Comparison of ENCODE assay signal across 22 mouse cellular contexts in the genomic region with DNA sequence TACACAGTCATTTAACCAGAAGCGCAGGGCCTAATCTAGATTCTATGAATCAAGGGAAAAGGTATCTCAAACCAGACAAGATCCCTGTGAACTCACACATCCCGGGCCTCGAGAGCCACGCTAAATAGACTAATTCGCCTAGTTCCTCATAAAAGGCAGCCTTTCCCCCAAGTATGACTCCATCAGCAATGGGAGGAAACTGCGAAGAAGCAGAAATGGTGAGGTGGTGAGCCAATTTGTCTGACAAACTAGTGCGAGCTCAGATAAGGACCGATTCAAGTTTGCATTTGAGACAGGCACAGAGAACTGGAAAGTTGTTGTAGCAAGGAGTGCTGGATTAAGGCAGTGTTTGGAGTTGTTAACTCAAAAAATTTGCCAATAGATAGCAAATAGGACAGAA. TPM values are rescaled to one million over a fixed set of nuclear protein-coding genes. Genes with fewer than 3 reads are reported as not detected.
DNase-seq lines count a peak whose midpoint lies in the region; ATAC-seq and TF ChIP-seq lines count a peak whose summit lies in the region.
"Had no signal": no experiment of that assay in that cellular context is flagged by ENCODE, and none has a peak within 500 bp of the region (broad histone marks: within the 10 kb centered on the region; RNA-seq: fewer than 3 reads in every experiment).

No protein-coding gene starts in this region.

- H3K27me3 ChIP-seq in lung, embryonic 14.5 days (ENCODE audit: insufficient read depth, low read length) = 0 out of 2 replicates have a peak, but pooled peaks cover 12% of the 10 kb centered on the region
- peaks cover 6% of the 10 kb centered on the region for H3K27me3 ChIP-seq in heart, embryonic 16.5 days (ENCODE audit: control insufficient read depth, insufficient read depth, low read length)
- no peaks in the 10 kb centered on the region for H3K27me3 ChIP-seq in small intestine, adult 2 months (ENCODE audit: control insufficient read depth, insufficient read depth, low read length)
- H3K27me3 ChIP-seq: CH12.LX had no signal

- WGBS in lung, embryonic 14.5 days = 55% methylated on average over 8 of the region's 8 CpGs
- WGBS in heart, embryonic 16.5 days = 57% methylated on average over 8 of the region's 8 CpGs
- 67% methylated on average over 8 of the region's 8 CpGs for WGBS in small intestine, adult 2 months

- H3K4me1 ChIP-seq in lung, embryonic 14.5 days (ENCODE audit: insufficient read depth) = no peaks in the 10 kb centered on the region
- H3K4me1 ChIP-seq in heart, embryonic 16.5 days (ENCODE audit: control insufficient read depth, insufficient read depth, low read length) = peaks cover 4% of the 10 kb centered on the region; the same call in 1 of the 2 replicates
- peaks cover 10% of the 10 kb centered on the region for H3K4me1 ChIP-seq in small intestine, adult 2 months (ENCODE audit: control insufficient read depth, insufficient read depth, insufficient read length, low read length)

- intact Hi-C loops in gastrocnemius, adult 2 months (cut with DNase I) = no loop called here

- no peaks in the 10 kb centered on the region for H3K36me3 ChIP-seq in lung, embryonic 14.5 days (ENCODE audit: insufficient read depth)
- no peaks in the 10 kb centered on the region for H3K36me3 ChIP-seq in heart, embryonic 16.5 days (ENCODE audit: control insufficient read depth, insufficient read depth)
- no peaks in the 10 kb centered on the region for H3K36me3 ChIP-seq in small intestine, adult 2 months (ENCODE audit: control insufficient read depth, insufficient read depth, low read length)
- H3K36me3 ChIP-seq: kidney, embryonic 15.5 days; midbrain, embryonic 10.5 days; neural tube, embryonic 12.5 days had no signal

- TF ChIP-seq POLR2A in small intestine, adult 2 months (IDR thresholded peaks at IDR 0.05; ENCODE audit: low read depth, low read length) = no peak

- no peak for TF ChIP-seq CTCF in lung, embryonic 14.5 days (IDR thresholded peaks at IDR 0.05; ENCODE audit: low read depth)
- no peak for TF ChIP-seq CTCF in small intestine, adult 2 months (IDR thresholded peaks at IDR 0.05; ENCODE audit: extremely low read depth, insufficient read length, insufficient replicate concordance, low read depth, low read length)
- TF ChIP-seq CTCF in gastrocnemius, adult 2 months (IDR thresholded peaks at IDR 0.05) = no peak

- H3K9ac ChIP-seq in lung, embryonic 14.5 days = no peak overlapping the region
- H3K9ac ChIP-seq in heart, embryonic 16.5 days (ENCODE audit: low read length) = no peak overlapping the region
- H3K9ac ChIP-seq: kidney, embryonic 15.5 days; liver, postnatal 0 days; neural tube, embryonic 12.5 days had no signal

- no peak for DNase-seq in lung, embryonic 14.5 days
- DNase-seq in lung, adult 18-20 months = no peak
- DNase-seq in Muller cell, postnatal 12 days (ENCODE audit: inconsistent ontology term) = peak; percentile 21
- DNase-seq in gastrocnemius, postnatal 4 days (ENCODE audit: low spot score in 2 of 2) = no peak
- DNase-seq in gastrocnemius, adult 2 months = no peak
- DNase-seq: adrenal gland, postnatal 25 days; cerebellum, adult 18-20 months; cerebellum, postnatal 36 days; gastrocnemius, postnatal 10 days; liver; liver, postnatal 0 days; right cerebral cortex, postnatal 14 days; thymus, postnatal 4 days had no signal

- no peaks in the 10 kb centered on the region for H3K9me3 ChIP-seq in lung, embryonic 14.5 days (ENCODE audit: low read depth, low read length)
- no peaks in the 10 kb centered on the region for H3K9me3 ChIP-seq in heart, embryonic 16.5 days (replicated peaks; ENCODE audit: control insufficient read depth, low read length)
- H3K9me3 ChIP-seq: kidney, embryonic 15.5 days; midbrain, embryonic 10.5 days; neural tube, embryonic 12.5 days had no signal

- peak overlapping the region; percentile 64 for H3K4me2 ChIP-seq in lung, embryonic 14.5 days
- H3K4me2 ChIP-seq in heart, embryonic 16.5 days (ENCODE audit: low read depth, low read length) = peak overlapping the region; percentile 63

- H3K4me3 ChIP-seq in lung, embryonic 14.5 days (ENCODE audit: low read depth, low read length) = no peak overlapping the region
- peak overlapping the region; percentile 52; the same call in 1 of the 2 replicates for H3K4me3 ChIP-seq in heart, embryonic 16.5 days (ENCODE audit: low read length)
- H3K4me3 ChIP-seq in small intestine, adult 2 months (ENCODE audit: low read depth, low read length) = no peak overlapping the region; the same call in 1 of the 2 replicates
- no peak overlapping the region for H3K4me3 ChIP-seq in gastrocnemius, adult 2 months

- no peak overlapping the region for H3K27ac ChIP-seq in lung, embryonic 14.5 days (ENCODE audit: low read depth)
- peak overlapping the region; percentile 23 for H3K27ac ChIP-seq in heart, embryonic 16.5 days (ENCODE audit: low read length)
- H3K27ac ChIP-seq in small intestine, adult 2 months (ENCODE audit: insufficient read depth, low read depth, low read length) = peak overlapping the region; percentile 75
- H3K27ac ChIP-seq in gastrocnemius, adult 2 months = no peak overlapping the region
- H3K27ac ChIP-seq: hindbrain, postnatal 0 days; kidney, embryonic 15.5 days; neural tube, embryonic 12.5 days had no signal

- no peak for ATAC-seq in lung, embryonic 14.5 days (ENCODE audit: insufficient read depth)
- ATAC-seq in heart, embryonic 16.5 days (replicated peaks; ENCODE audit: extremely low read depth, insufficient read depth, low FRiP score) = 0 out of 2 replicates have a peak, but pooled peaks have one; percentile 10
- ATAC-seq: hindbrain, postnatal 0 days; liver, postnatal 0 days had no signal

RNA-seq across cellular contexts. Expression of a gene that starts 0.8 kb away (rescaled TPM):
- polyA plus RNA-seq in lung, embryonic 14.5 days (2014; fragmentation: Nextera tagmentation; extraction: Ambion mirVana) = 0.13 and 0.14 TPM in 2 replicates
- 0.04 and 0.11 TPM in 2 replicates for polyA plus RNA-seq in heart, embryonic 16.5 days (2015; fragmentation: Nextera tagmentation; extraction: Ambion mirVana)
- 0.90 and 1.8 TPM in 2 replicates for polyA plus RNA-seq in small intestine, adult 2 months (2012; rRNA removed)
- under 1 TPM in 1 of 2 experiments, not detected in 1; 0.10 TPM for total RNA-seq in gastrocnemius, postnatal 4 days (2021)
- not detected for total RNA-seq in gastrocnemius, adult 2 months (2021)
- total RNA-seq: adrenal gland, postnatal 25 days; CH12.LX; hindbrain, postnatal 0 days; layer of hippocampus, postnatal 14 days; left cerebral cortex, postnatal 25 days had no signal
- polyA plus RNA-seq: hindbrain, postnatal 0 days; kidney, embryonic 15.5 days; midbrain, embryonic 10.5 days; neural tube, embryonic 12.5 days had no signal

RNA-seq across cellular contexts. Expression of a gene that starts 46.4 kb away (rescaled TPM):
- 0.18 TPM in 1 of 2 replicates, not detected in the other for polyA plus RNA-seq in lung, embryonic 14.5 days (2014; fragmentation: Nextera tagmentation; extraction: Ambion mirVana)
- 0.19 and 0.24 TPM in 2 replicates for polyA plus RNA-seq in heart, embryonic 16.5 days (2015; fragmentation: Nextera tagmentation; extraction: Ambion mirVana)
- polyA plus RNA-seq in small intestine, adult 2 months (2012; rRNA removed) = not detected in 2 replicates
- under 1 TPM; 0.56 to 0.73 TPM for total RNA-seq in gastrocnemius, postnatal 4 days (2021)
- total RNA-seq in gastrocnemius, adult 2 months (2021) = under 1 TPM; 0.28 to 0.42 TPM
- total RNA-seq: adrenal gland, postnatal 25 days; CH12.LX had no signal
- polyA plus RNA-seq: hindbrain, postnatal 0 days; kidney, embryonic 15.5 days; liver, postnatal 0 days had no signal

Comparison
In these comparisons a context has a peak if more than half of its experiments do, and no peak if none do; other contexts are left out.
1. H3K27ac ChIP-seq: peak in heart, embryonic 16.5 days (single experiment) and small intestine, adult 2 months (single experiment); none in lung, embryonic 14.5 days (single experiment) and gastrocnemius, adult 2 months (single experiment).